Mouse (Mus musculus) G1E (cell line): ENCODE results near the gene Hmgcs2.

ENCODE experiments used
- CTCF ChIP-seq: IDR thresholded peaks from 2 replicates; pipeline ENCODE4 v1.5.1; 2012; ENCODE audit warnings: low read depth, low read length, inconsistent platforms, mixed read lengths
- GATA1 ChIP-seq: IDR thresholded peaks from 2 replicates; pipeline ENCODE4 v1.6.1; 2012; ENCODE audit warnings: borderline replicate concordance, low read length, inconsistent platforms, mixed read lengths
- GATA2 ChIP-seq: IDR thresholded peaks from 2 replicates; pipeline ENCODE4 v1.6.1; 2012; ENCODE audit warnings: low read depth, low read length, inconsistent platforms, borderline replicate concordance
- TAL1 ChIP-seq: conservative IDR thresholded peaks from 2 replicates; pipeline ENCODE4 v1.6.1; 2012; ENCODE audit warnings: low read depth, low read length, inconsistent platforms, mixed read lengths

DNA sequence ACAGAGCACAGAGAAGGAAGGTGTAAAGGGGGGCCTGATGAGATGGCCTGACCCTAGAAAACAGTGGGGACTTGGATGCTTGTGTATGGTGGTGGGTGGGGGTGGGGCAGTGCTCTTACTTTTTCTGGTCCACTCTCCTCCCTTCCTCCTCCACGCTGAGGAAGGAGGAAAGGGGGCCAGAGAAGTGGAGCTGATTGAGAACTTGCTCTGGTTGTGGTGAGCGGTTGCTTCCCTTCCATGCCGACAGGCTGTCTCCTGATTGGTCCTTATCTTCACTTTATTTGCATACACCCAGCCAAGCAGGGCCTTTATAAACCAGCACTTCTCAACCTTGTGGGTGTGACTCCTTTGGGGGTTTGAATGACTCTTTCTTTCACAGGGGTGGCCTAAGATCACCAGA, 26.2 kb upstream of the Hmgcs2 start:
- TF ChIP-seq TAL1, result no peak
- no peak for TF ChIP-seq GATA1
- TF ChIP-seq CTCF, result no peak
- no peak for TF ChIP-seq GATA2
